Mouse (Mus musculus) cerebellum, adult (tissue): ENCODE data around the gene Vmp1.

Experiments used
- ATAC-seq: cut with Nextera tagmentation; 2 replicates; pipeline ENCODE4 v1.9.2; 2017; ENCODE audit warnings: mild to moderate bottlenecking, moderate library complexity, mixed read lengths; ENCODE audit not compliant: insufficient number of reproducible peaks, low FRiP score, low TSS enrichment

The Vmp1 gene

GRCm38 (mm10) chr11:86575632-86576378 is 107.8 kb downstream of the Vmp1 start:
- ATAC-seq = no peak

DNA sequence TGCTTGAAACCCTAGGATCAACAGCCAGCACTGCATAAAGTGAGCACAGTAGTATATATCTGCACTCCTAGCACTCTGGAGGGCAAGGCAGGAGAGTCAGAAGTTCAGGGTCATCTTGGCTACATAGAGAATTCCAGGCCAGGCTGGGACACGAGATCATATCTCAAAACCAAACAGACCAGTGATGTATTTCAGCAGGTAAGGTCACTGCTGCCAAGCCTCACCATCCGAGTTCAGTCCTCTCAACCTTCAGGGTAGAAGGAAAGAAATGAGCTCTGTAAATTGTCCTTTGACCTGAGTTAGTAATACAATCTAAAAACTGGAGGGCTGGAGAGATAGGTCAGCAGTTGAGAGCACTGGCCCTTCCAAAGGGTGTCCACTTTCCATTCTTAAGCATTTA is 109.2 kb downstream of the Vmp1 start:
- ATAC-seq = no peak

- no peak for ATAC-seq
Measured at GRCm38 (mm10) chr11:86573646-86574231, 109.9 kb downstream of the Vmp1 start.

DNA sequence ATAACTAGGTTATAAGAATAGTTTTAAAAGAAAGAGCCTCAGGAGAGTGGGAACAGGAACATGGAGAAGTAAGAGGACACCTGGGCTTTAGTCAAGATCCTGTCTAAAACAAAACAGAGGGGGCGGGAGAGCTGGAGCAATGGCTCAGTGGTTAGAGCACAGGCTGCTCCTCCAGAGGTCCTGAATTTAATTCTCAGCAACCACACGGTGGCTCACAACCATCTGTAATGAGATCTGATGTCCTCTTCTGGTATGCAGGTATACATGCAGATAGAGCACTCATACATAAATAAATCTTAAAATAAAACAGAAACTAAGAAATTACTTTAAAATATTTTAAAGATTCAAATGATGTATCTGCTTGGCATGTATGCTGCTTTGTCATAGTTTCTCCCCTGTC is 111.0 kb downstream of the Vmp1 start:
- ATAC-seq = no peak

GRCm38 (mm10) chr11:86571871-86572270 is 111.8 kb downstream of the Vmp1 start:
- no peak for ATAC-seq

GRCm38 (mm10) chr11:86571047-86571855 is 112.4 kb downstream of the Vmp1 start:
- ATAC-seq = no peak

DNA sequence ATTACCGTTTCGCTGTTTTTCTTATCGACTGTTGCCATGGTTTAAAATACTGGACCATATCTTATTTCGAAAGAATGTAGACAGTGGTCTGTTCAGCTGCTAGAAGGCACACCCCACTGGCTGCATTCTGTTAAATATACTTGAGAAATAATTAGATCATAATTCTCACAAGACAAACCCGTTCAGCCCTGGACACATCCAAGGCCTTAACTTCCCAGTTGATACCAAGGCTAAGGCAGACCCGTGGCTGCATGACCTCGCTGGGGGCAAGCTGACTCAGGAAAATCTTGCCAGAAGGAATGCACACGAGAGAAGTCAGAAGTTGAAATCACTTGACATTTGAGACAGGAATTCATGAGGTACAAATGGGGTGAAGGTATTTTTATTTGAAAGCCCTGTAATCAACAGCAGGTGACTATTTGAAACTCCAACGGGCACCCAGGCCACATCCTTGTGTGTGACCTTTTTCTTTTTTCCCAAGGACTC is 113.3 kb downstream of the Vmp1 start:
- no peak for ATAC-seq

- ATAC-seq = no peak
Measured at GRCm38 (mm10) chr11:86568425-86568824, 115.2 kb downstream of the Vmp1 start.

DNA sequence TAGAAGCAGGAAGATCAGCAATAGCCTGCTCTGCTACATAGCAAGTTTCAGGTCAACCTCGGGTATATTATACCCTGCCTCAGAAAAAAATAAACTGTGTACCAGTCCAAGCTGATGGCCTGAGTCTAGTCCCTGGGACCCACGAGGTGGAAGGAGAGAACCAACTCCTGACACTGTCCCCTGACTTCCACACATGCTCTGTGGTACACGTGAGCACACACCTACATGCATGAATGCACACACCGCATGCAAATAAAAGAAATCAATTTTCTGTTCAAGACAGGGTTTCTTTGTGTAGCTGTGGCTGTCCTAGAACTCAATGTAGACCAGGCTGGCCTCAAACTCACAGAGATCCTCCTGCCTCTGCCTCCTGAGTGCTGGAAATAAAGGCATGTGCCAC is 125.4 kb downstream of the Vmp1 start:
- no peak for ATAC-seq

DNA sequence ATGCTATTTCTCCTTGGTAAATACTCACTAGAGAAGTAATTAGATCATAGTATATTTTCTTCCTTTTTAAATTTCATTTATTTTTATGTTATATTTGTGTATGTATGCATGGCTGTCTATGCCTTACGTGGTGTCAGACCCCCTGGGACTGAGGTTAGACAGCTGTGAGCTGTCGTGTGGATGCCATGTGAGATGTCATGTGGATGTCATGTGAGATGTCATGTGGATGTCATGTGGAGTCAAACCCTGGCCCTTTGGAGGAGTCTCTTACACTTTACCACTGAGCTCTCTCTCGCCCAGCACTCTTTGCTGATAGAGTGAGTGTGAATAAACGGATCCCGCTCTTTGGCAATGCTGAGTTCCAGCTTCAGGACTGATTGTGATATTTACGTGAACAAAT is 130.1 kb downstream of the Vmp1 start:
- no peak for ATAC-seq

DNA sequence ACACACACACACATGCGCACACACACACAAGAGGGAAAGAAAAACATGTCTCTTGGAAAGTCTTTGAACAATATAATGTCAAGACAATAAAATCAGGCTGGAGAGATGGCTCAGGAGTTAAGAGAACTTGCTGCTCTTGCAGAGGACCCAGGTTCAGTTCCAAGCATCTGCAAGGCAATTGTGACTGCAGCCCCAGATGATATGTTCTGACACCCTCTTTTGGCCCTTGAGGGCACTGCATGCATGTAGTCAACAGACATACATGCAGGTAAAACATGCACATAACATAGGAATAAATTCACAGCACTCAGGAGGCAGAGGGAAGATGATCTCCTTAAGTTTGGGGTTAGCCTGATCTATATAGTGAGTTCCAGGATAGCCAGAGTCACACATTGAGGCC is 136.2 kb downstream of the Vmp1 start:
- ATAC-seq = no peak

DNA sequence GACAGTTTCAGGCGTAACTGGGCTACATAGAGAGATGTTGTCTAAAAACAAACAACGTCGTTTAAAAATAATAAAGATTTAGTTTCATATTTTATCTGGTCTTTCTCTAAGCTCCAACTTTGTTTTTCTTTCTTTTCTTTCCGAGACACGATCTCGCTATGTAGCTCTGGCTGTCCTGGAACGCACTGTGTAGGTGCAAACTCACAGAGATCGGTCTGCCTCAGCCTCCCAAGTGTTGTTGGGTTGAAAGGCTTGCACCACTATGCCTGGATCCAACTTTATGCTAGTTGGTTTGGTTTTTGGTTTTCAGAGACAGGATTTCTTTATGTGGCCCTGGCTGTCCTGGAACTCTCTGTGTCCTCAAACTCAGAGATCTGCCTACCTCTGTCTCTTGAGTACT is 138.1 kb downstream of the Vmp1 start:
- ATAC-seq = no peak

GRCm38 (mm10) chr11:86544639-86545299 is 138.9 kb downstream of the Vmp1 start, which contains the start of the genes Rps6kb1 and Tubd1:
Gene Rps6kb1, minus strand, starts transcription at chr11:86544805.
Gene Tubd1, plus strand, starts transcription at chr11:86544991.
- ATAC-seq = peak; percentile 99

DNA sequence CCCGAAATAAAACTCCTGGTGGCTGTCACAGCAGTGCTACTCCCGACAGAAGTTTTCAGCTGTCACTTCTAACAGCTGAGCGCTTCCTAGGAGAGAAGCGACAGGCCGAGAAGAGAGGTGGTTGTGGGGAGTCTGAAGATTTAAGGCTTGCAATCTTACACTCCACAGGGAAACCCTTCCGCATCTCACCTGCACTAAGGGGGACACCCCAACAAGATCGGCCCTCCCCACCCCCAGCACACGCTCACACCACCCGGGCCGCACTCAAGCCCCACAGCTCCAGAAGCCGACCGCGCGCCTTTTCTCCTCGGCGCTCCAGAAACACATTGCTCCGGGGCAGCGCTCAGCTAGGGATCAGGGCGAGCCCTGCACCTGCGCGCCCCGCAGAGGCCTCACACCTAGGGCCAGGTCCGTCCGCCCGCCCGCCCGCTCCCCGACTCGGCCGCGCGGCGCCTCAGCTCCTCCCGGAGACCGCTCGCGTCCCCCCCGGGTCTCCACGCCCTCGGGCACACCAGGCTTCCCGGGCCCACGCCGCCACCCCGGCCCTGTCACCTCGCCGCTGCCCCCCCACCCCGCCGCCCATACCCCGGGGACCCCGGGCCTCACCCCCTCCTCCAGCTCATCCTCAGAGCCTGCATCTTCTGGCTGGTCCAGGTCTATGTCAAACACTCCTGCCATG is 139.5 kb downstream of the Vmp1 start:
- peak; percentile 59; the same call in 1 of the 2 replicates for ATAC-seq

DNA sequence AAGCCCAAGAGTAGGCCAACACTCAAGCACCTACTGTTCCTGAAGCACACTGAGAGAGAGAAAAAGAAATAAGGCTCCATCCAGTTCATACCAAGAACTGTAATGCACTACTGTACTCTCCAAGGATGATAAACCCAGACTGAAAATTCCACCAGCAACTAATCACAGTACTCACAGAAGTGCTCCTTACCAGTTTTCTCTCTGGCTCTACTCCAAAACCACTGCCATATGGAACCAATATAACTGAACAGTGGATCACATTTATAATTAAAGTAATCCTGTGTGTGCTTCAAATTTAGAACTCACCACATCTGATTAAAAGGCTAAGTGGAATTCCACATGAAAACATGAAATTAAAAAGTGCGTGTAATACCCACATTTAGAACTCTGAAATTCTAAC is 140.8 kb downstream of the Vmp1 start:
- ATAC-seq = no peak

- no peak for ATAC-seq
Measured at GRCm38 (mm10) chr11:86540476-86540845, 143.2 kb downstream of the Vmp1 start.

DNA sequence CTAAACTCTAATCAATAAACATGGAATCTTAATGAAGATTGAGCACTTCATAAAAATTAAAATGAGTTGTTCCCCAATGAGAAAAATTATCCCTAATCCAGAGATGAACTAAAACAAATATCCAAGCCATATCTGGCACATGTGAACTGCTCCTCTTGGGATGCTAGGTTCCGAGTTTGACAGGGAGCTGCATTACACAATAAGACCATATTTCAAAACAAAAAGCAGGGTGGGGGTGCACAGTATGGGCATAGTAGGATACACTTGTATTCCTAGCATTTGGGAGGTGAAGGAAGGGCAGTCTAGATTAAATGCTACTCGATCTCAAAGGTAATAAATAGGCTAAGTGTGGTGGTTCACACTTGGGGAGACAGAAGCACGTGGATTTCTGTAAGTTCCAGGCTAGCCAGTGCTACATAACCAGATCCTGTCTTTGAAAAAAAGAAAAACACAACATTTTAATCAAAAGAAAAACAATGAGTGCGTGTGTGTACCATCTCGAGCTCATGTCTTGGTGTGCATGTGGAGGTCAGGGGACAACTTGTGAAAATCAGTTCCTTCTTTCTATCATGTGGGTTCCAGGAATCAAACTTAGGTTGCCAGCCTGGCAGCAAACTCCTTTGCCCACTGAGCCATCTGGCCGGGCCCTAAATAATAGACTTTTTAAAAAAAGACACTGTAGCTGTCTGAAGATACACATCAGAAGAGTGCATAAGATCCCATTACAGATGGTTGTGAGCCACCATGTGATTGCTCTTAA is 143.7 kb downstream of the Vmp1 start:
- no peak for ATAC-seq

- ATAC-seq = no peak
Measured at GRCm38 (mm10) chr11:86538786-86539185, 144.8 kb downstream of the Vmp1 start.

GRCm38 (mm10) chr11:86534201-86534910 is 149.3 kb downstream of the Vmp1 start:
- no peak for ATAC-seq
